Mouse (Mus musculus) brain, embryonic 14.5 days (tissue): ENCODE measurements around the gene Clmn. TPM values are rescaled to one million over a fixed set of nuclear protein-coding genes. Genes with fewer than 3 reads are reported as not detected.

Experiments used
- DNase-seq: peaks from one replicate; pipeline ENCODE4 v3.0.0-alpha.2; 2011; ENCODE audit warnings: low read depth
- CTCF ChIP-seq: fragments of 200-500 bp; IDR thresholded peaks from 2 replicates; pipeline ENCODE4 v1.5.1; 2012; ENCODE audit warnings: inconsistent platforms, mild to moderate bottlenecking, moderate library complexity, borderline replicate concordance; ENCODE audit not compliant: insufficient read depth, insufficient read length; ENCODE audit errors: extremely low read depth
- POLR2A ChIP-seq: fragments of 200-500 bp; IDR thresholded peaks from 2 replicates; pipeline ENCODE4 v1.6.1; 2012; ENCODE audit warnings: mild to moderate bottlenecking, inconsistent platforms, borderline replicate concordance; ENCODE audit not compliant: poor library complexity, insufficient read depth, insufficient read length, severe bottlenecking; ENCODE audit errors: extremely low read depth
- polyA plus RNA-seq: library from polyadenylated mRNA; depleted of rRNA; stranded (reverse); fragments of >200 nt; gene quantifications from 2 replicates; pipeline ENCODE4 v1.2.3, GENCODE M21; 2012

The Clmn gene
- polyA plus RNA-seq, 1 experiment = 3.2 TPM

DNA sequence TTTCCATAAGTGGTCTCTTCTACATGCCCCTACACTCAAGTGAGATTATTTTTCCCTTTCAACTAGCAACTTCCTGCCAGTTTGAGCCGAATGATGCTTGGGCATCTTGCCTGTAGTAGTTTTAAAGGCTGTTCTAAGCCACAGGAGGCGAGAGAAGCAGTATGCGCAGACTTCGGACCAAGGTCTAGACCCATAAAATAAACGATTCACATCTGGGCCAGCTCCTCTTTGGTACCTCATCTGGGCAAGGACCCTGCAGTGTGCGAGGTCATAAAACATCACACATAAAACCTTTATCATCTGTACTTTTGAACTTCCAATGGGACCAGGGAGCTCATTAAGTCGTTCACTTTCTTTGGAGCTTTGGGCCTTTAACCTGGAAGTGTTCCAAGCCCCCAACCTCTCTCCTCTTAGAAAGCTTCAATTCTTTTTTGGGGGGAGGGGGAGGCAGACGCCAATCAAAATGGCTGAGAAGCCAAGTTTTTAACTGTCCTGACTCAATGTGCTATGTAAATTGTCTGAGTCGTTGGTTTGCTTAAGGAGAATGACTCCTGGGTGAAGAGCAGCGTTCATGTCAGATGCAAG lies 95.6 kb downstream of the Clmn start:
- TF ChIP-seq POLR2A (no peak), CTCF (no peak)
- peak; percentile 54 for DNase-seq

DNA sequence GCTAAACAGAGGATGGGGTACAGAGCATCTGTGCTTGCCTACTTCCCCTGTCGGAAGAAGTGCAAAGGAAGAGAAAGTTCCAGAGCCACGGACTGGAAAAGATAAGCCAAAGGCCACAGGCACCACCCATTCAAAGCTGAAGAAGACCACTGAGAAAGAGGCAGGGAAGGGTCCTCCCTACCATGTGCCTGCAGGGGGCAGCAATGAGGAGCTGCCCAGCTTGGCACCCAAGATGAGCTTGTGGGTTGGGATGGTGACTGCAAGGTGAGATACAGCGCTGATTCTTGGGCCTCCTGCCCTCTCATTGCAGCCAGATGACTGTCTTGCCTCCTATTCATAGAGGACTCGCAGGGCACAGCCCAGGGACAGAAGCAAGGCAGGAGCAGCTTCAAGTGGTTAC lies 97.7 kb downstream of the Clmn start:
- DNase-seq = no peak
- no peak for TF ChIP-seq POLR2A
- TF ChIP-seq CTCF = peak; percentile 42; the same call in 1 of the 2 replicates

GRCm38 (mm10) chr12:104765761-104766160 lies 99.1 kb downstream of the Clmn start:
- no peak for DNase-seq

DNA sequence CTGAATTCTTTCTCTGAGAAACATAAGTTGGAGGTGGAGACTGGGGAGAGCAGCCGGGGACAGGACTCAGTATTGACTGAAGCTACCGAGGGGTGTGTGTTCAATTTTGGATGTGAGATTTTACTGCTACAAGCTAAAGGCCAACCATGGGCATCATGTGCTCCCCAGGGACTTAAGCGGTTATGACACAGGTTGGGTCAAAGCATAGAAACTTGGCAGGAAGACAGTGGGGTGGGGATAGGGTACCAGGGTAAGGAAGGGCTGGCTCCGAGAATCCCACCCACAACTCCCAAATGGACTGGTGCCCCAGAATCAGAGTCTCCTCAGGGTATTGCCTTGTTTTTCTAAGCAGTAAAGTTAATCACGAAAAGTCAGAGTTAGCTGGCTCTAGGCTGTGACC lies 99.8 kb downstream of the Clmn start:
- no peak for DNase-seq
- TF ChIP-seq CTCF (no peak), POLR2A (no peak)

More at GRCm38 (mm10) chr12:104765761-104766160, 99.1 kb downstream of the Clmn start:
- TF ChIP-seq POLR2A (no peak), CTCF (no peak)

DNA sequence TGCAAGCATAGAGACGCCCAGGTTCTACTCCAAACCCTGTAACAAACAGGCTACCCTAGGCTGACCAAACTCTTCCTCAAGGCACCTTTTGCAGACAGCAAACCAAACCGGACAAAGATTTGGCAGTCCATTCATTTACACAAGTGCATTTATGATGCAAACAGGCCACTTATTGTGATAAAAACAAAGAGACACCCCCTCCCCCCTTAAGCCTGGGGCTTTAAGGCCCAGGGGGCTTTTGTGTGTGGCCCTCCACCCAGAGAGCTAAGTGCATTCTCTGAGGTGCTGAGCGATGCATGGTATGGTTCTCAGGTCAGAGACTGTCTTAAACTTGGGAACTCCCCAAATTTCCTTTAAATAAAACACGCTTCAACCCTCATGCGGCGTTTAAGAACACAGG lies 101.0 kb downstream of the Clmn start:
- TF ChIP-seq POLR2A (no peak), CTCF (no peak)
- no peak for DNase-seq

- DNase-seq = no peak
- no peak for TF ChIP-seq CTCF
- TF ChIP-seq POLR2A = no peak
Observed at GRCm38 (mm10) chr12:104761411-104761810, 103.5 kb downstream of the Clmn start.

DNA sequence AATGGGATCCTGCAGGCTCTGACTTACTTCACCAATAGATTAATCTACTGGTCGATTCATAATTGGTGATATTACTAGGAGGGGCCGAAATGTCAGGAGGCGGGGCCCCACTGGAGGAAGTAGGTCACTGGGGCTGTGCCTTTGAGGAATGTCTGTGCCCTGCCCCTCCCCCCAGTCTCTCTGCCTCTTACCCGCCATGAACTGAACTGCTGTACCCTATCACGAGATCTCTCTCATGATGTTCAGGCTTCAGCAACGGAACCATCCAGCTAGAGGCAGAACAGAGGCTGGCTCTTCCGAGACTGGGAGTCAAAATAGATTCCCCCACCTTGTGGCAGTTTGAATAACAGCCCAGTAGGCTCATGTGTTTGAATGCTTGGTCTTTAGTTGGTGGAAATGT lies 106.8 kb downstream of the Clmn start:
- no peak for TF ChIP-seq CTCF
- no peak for TF ChIP-seq POLR2A
- DNase-seq = no peak

- no peak for TF ChIP-seq CTCF
- TF ChIP-seq POLR2A = no peak
Observed at GRCm38 (mm10) chr12:104753686-104754085, 111.2 kb downstream of the Clmn start.

GRCm38 (mm10) chr12:104751814-104752765 lies 112.8 kb downstream of the Clmn start, which contains the start of gene Dicer1:
Gene Dicer1, minus strand, starts transcription at chr12:104751952.
- TF ChIP-seq CTCF (peak; percentile 8; the same call in 1 of the 2 replicates), POLR2A (peak; percentile 60)
- peak; percentile 98 for DNase-seq

More at GRCm38 (mm10) chr12:104753686-104754085, 111.2 kb downstream of the Clmn start:
- no peak for DNase-seq

GRCm38 (mm10) chr12:104751331-104751813 lies 113.5 kb downstream of the Clmn start:
- TF ChIP-seq CTCF (no peak), POLR2A (no peak)
- DNase-seq = peak; percentile 51

GRCm38 (mm10) chr12:104748946-104749345 lies 115.9 kb downstream of the Clmn start:
- no peak for DNase-seq
- no peak for TF ChIP-seq POLR2A
- no peak for TF ChIP-seq CTCF
